Mouse (Mus musculus) E14TG2a.4 (cell line): Measurements from ENCODE around the gene Fosl1.

Experiments used
- H3K27me3 ChIP-seq: 2 replicates; pipeline ENCODE4 v1.6.1; 2014; ENCODE audit warnings: low read length, control low read depth; ENCODE audit not compliant: insufficient read depth
- H3K36me3 ChIP-seq: 2 replicates; pipeline ENCODE4 v1.6.1; 2014; ENCODE audit warnings: low read length, control low read depth; ENCODE audit not compliant: insufficient read depth
- H3K4me1 ChIP-seq: replicated peaks from 2 replicates; pipeline ENCODE4 v1.6.1; 2014; ENCODE audit warnings: low read depth, low read length, control low read depth
- H3K4me3 ChIP-seq: replicated peaks from 2 replicates; pipeline ENCODE4 v1.5.1; 2014; ENCODE audit warnings: mild to moderate bottlenecking, low read length
- H3K9me3 ChIP-seq: 2 replicates; pipeline ENCODE4 v1.6.1; 2014; ENCODE audit warnings: low read length, control low read depth
- CTCF ChIP-seq: conservative IDR thresholded peaks from 2 replicates; pipeline ENCODE4 v1.5.1; 2014; ENCODE audit warnings: low read length
- NANOG ChIP-seq: IDR thresholded peaks from 2 replicates; pipeline ENCODE4 v1.6.1; 2014; ENCODE audit warnings: borderline replicate concordance, low read length, mixed read lengths
- POU5F1 ChIP-seq: IDR thresholded peaks from 2 replicates; pipeline ENCODE4 v1.6.1; 2014; ENCODE audit warnings: low read length, borderline replicate concordance

Fosl1 gene

DNA sequence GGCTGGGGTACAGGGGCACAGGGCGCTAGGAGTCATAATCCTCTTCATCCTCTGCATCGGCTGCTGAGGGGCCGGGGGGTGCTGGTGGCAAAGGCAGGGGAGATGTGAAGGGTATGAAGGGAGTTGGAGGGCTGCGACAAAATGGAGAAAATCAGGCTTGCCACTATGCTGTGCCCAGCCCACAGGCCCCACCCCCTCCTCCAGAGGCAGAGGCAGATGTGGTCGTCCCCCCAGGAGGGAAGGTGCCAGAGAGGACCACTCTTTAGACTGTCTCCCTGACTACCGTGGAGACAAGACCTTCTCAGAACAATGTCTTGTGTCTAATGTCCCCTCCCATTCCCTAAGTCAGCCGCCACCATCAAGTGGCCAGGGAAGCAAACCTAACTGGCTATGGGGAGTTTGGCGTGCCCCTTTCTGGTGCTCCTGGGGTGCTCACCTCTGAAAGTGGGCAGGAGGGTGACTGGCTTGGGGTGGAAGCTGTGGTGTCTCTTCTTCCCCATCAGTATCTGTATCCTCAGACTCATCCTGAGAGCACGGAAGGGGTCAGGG lies 24.4 kb upstream of the Fosl1 start:
- H3K4me3 ChIP-seq, result peak overlapping the region; percentile 92
- no peaks in the 10 kb centered on the region for H3K27me3 ChIP-seq
- H3K36me3 ChIP-seq, result peaks cover 54% of the 10 kb centered on the region
- no peak for TF ChIP-seq NANOG
- no peak for TF ChIP-seq CTCF
- no peak for TF ChIP-seq POU5F1
- H3K4me1 ChIP-seq, result peaks cover 58% of the 10 kb centered on the region
- no peaks in the 10 kb centered on the region for H3K9me3 ChIP-seq

DNA sequence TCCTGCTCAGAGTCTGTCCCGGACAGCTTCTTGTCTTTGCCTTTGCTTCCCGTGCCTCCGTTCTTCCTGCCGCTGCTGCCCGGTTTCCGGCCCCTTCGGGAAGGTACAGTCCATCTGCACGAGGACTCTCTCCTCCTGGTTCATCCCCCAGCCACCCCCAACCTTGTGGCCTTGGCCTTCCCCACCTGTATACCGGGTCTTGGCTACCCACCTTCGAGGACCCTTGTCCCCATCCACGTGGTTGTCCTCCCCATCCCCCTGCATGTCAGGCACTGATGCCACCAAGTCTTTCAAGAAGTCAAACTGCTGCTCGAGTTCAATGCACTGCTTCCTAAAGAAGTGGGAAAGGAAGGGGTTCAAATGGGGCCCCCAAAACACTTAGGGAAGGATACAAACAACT lies 23.8 kb upstream of the Fosl1 start:
- Histone ChIP-seq H3K4me1 (peaks cover 53% of the 10 kb centered on the region), H3K27me3 (no peaks in the 10 kb centered on the region), H3K4me3 (peak overlapping the region; percentile 92), H3K36me3 (peaks cover 54% of the 10 kb centered on the region), H3K9me3 (no peaks in the 10 kb centered on the region)
- no peak for TF ChIP-seq NANOG
- TF ChIP-seq POU5F1, result no peak
- TF ChIP-seq CTCF, result no peak

DNA sequence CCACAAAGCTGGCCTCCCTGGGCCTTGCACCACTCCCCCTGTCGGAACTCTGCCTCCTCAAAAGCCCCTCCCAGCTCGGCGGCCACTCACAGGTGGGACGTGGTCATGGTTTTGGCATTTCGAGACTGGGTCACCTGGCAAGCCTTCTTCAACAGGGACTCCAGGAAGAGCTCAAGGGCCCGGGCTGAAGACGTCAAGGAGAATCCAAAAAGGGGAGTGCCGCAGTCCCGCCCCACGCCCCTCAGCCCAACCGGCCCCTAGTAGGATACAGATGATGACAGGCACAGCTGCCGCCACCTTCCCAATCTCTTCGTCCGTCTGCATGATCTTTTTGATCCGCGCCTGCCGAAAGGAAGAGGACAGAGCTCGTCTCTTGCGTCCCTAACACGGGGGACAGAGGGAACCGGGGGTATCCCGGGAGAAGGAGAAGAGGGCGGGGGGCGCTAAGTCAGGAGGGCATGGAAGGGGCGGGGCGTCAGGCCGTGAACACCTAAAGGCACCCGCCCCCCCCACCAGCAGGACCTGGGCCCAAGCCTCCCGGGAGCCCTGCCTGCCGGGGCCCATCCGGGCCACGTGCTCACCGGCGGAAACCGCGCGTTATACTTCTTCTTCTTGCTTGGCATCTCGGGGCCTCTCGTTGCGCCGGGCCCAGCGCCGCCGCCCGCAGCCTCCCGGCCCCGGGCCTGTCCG lies 23.1 kb upstream of the Fosl1 start:
- H3K4me1 ChIP-seq, result peaks cover 53% of the 10 kb centered on the region
- peak overlapping the region; percentile 92 for H3K4me3 ChIP-seq
- no peaks in the 10 kb centered on the region for H3K27me3 ChIP-seq
- H3K9me3 ChIP-seq, result no peaks in the 10 kb centered on the region
- no peak for TF ChIP-seq CTCF
- no peak for TF ChIP-seq NANOG
- no peak for TF ChIP-seq POU5F1
- H3K36me3 ChIP-seq, result peaks cover 54% of the 10 kb centered on the region

DNA sequence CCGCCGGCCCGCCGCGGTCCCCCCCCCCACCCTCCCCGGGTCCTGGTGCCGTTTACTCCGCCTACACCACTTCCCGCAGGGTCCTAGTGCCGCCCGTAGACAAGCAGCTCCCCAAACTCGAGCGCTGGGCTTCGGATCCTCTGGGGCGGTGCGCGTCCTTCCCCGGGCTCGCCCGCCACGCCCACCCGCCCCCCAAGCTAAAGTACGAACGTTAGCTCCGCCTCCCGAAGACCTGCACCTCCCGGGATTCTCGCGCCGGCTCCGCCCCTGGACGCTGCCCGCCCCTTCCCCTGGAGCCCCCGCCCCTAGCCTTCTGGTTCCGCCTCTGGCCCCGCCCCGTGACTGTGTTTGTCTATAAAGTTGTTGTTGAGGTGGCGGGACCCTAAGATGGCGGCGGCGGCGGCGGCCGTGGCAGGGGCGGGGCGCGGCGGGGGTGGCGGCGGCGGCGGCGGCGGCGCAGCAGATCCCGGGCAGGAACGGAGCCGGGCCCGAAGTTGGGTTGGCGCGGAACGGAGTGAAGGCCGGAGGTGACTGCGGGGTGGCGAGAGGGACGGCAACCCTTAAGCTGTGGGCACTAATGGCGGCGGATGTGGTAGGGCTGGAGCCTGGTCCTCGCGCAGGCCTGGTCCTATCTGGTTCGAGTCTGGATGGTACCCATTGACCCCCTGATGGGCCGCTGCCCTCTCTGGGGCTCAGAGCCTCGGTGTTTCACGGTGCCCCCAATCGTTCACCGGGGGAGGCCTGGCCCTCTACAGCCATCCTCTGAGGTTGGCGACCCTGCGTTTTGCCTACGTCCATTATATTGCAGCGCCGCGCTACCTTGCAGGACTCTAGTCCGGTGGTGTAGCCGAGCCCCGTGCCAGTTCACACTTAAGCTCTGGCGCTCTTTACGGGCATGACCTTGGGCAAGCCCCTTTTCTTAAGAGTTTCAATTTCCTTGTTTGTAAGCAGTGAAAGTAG lies 22.3 kb upstream of the Fosl1 start, which contains the start of the genes Drap1 and AI837181:
TSS of gene Drap1 (minus strand) at position 198 of the 960 bp plus-strand sequence.
TSS of gene AI837181 (plus strand) at position 363 of the 960 bp plus-strand sequence.
- Histone ChIP-seq H3K4me3 (peak within 1 kb of the TSS; percentile 95), H3K27me3 (no peaks in the 10 kb centered on the region), H3K4me1 (peaks cover 53% of the 10 kb centered on the region), H3K36me3 (peaks cover 52% of the 10 kb centered on the region), H3K9me3 (no peaks in the 10 kb centered on the region)
- TF ChIP-seq CTCF, result no peak
- no peak for TF ChIP-seq NANOG

DNA sequence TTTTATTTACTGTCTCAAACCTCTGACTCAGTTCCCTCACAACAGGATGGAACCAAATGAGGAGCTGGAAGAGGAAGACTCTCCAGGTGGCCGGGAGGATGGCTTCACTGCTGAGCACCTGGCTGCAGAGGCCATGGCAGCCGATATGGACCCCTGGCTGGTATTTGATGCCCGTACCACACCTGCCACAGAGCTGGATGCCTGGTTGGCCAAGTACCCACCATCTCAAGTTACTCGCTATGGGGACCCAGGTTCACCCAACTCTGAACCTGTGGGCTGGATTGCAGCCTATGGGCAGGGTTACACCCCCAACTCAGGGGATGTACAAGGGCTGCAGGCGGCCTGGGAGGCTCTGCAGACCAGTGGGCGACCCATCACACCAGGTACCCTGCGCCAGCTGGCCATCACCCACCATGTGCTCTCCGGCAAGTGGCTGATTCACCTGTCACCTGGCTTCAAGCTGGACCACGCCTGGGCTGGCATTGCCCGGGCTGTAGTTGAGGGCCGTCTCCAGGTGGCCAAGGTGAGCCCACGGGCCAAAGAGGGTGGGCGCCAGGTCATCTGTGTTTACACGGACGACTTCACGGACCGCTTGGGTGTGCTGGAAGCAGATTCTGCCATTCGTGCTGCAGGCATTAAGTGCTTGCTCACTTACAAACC lies 21.3 kb upstream of the Fosl1 start:
- Histone ChIP-seq H3K9me3 (no peaks in the 10 kb centered on the region), H3K4me1 (peaks cover 48% of the 10 kb centered on the region), H3K4me3 (peak overlapping the region; percentile 95), H3K36me3 (peaks cover 42% of the 10 kb centered on the region), H3K27me3 (no peaks in the 10 kb centered on the region)
- TF ChIP-seq NANOG (no peak), POU5F1 (no peak), CTCF (no peak)

DNA sequence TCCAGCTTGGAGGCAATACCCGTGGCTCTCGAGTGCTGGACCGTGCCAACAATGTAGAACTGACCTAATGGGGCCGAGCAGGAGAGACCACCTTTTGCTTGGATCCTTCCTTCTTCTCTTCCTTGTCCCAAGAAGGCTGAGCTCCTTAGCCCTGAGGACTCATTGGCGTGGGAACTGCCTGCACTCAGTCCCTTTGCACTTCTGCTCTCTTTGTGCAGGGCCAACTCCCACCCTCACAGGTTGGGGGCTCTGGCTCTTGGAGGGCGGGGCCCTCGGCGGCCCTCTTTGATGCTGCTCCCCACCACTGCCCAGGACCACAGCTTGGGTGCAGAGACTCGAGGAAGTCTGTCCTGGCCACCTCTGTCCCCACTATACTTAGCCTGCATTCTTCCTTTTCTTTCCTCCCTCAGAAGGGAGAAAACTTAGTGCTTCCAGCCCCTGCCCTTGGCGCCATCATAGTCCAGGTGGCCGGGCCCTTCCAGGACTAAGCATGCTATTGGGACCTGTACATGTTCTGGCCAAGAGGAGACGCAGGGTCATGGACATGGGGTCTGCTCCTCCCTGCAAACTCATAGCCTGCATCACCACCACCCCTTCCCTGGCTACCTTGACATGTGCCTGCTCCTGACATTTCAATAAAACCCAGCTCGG lies 20.6 kb upstream of the Fosl1 start:
- Histone ChIP-seq H3K4me3 (peak overlapping the region; percentile 95), H3K27me3 (peaks cover 5% of the 10 kb centered on the region; the same call in 1 of the 2 replicates), H3K36me3 (peaks cover 35% of the 10 kb centered on the region), H3K9me3 (no peaks in the 10 kb centered on the region), H3K4me1 (peaks cover 46% of the 10 kb centered on the region)
- TF ChIP-seq POU5F1 (no peak), NANOG (no peak), CTCF (no peak)

DNA sequence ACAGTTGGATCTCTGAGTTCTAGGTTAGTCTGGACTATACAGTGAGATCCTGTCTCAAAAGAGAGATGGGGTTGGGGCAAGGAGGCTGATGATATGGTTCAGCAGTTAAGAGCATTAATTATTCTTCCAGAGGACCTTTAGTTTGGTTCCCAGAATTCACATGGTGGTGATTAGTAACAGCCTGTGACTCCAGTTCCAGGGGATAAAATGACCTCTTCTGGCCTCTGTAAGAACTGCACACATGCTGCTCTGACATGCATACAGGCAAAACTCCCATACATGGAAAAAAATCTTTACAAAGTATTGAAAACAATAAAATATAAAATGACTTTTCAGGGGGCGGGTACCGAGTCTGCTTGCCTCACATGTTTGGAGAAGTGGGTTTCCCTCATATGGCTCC lies 19.3 kb upstream of the Fosl1 start:
- no peaks in the 10 kb centered on the region for H3K9me3 ChIP-seq
- H3K36me3 ChIP-seq, result peaks cover 22% of the 10 kb centered on the region
- TF ChIP-seq NANOG (no peak), CTCF (peak; percentile 53)
- H3K4me3 ChIP-seq, result no peak overlapping the region
- peaks cover 37% of the 10 kb centered on the region for H3K4me1 ChIP-seq
- H3K27me3 ChIP-seq, result peaks cover 7% of the 10 kb centered on the region; the same call in 1 of the 2 replicates

DNA sequence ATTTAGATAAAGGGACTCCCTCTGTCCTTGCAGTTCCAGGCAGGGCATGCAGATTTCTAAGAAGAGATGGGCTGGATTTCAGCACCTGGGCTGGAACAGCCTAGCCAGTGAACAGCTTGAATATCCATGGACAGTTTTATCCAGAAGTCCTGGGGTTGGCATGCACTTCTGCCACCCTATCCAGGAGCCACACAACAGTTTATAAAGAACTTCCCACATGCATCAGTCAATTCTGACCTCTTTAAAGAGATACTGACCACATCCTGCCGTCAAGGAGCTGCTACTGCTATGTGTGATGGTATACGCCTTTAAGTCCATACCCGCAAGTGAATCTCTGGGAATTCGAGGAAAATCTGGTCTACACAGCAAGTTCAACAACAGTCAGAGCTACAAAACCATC lies 18.1 kb upstream of the Fosl1 start:
- Histone ChIP-seq H3K27me3 (peaks cover 9% of the 10 kb centered on the region; the same call in 1 of the 2 replicates), H3K4me3 (no peak overlapping the region), H3K4me1 (peaks cover 39% of the 10 kb centered on the region), H3K9me3 (no peaks in the 10 kb centered on the region), H3K36me3 (peaks cover 16% of the 10 kb centered on the region)
- TF ChIP-seq POU5F1 (no peak), CTCF (no peak), NANOG (no peak)
